Mouse (Mus musculus): ENCODE measurements at regions not wholly inside any gene's neighbourhood (a gene's known extent, or its start where the extent isn't known, plus 50 kb on each side); places are given as distances from the start of the nearest gene placed in this dataset.

GRCm38 (mm10) chr10:66593001-66593400, 502.9 kb upstream of the Jmjd1c start:
- TF ChIP-seq CTCF (IDR thresholded peaks at IDR 0.05; ENCODE audit: borderline replicate concordance, control insufficient read depth, extremely low read depth, insufficient read depth, low read length, poor library complexity): no peak
- TF ChIP-seq POLR2A (IDR thresholded peaks at IDR 0.05; ENCODE audit: control insufficient read depth, extremely low read depth, insufficient read depth, low read length, poor library complexity): no peak
